Mouse (Mus musculus) liver, embryonic 15.5 days (tissue): ENCODE data around the gene Abcb11. TPM values are rescaled to one million over a fixed set of nuclear protein-coding genes. Genes with fewer than 3 reads are reported as not detected.

Experiments used
- ATAC-seq: fragments of 200-750 bp; cut with Nextera tagmentation; 2 replicates; pipeline ENCODE4 v1.8.0; 2017; ENCODE audit warnings: moderate number of reproducible peaks, mild to moderate bottlenecking, moderate library complexity; ENCODE audit not compliant: insufficient read depth
- H3K27ac ChIP-seq: fragments of 300-500 bp; sonication (generic); replicated peaks from 2 replicates; pipeline ENCODE4 v1.5.1; 2015; ENCODE audit warnings: mild to moderate bottlenecking, inconsistent platforms
- H3K27me3 ChIP-seq: fragments of 300-500 bp; sonication (generic); 2 replicates; pipeline ENCODE4 v1.6.1; 2015; ENCODE audit warnings: mild to moderate bottlenecking, inconsistent platforms
- H3K36me3 ChIP-seq: fragments of 300-500 bp; sonication (generic); replicated peaks from 2 replicates; pipeline ENCODE4 v1.6.1; 2015; ENCODE audit warnings: moderate library complexity, mild to moderate bottlenecking, inconsistent platforms
- H3K4me1 ChIP-seq: fragments of 300-500 bp; sonication (generic); replicated peaks from 2 replicates; pipeline ENCODE4 v1.6.1; 2015; ENCODE audit warnings: inconsistent platforms
- H3K4me2 ChIP-seq: fragments of 300-500 bp; sonication (generic); 2 replicates; pipeline ENCODE4 v1.6.1; 2015; ENCODE audit warnings: moderate library complexity, mild to moderate bottlenecking, inconsistent platforms
- H3K4me3 ChIP-seq: fragments of 300-500 bp; sonication (generic); replicated peaks from 2 replicates; pipeline ENCODE4 v1.5.1; 2015; ENCODE audit warnings: mild to moderate bottlenecking, inconsistent platforms
- H3K9ac ChIP-seq: fragments of 300-500 bp; sonication (generic); 2 replicates; pipeline ENCODE4 v1.6.1; 2015; ENCODE audit warnings: moderate library complexity, mild to moderate bottlenecking, inconsistent platforms
- H3K9me3 ChIP-seq: fragments of 300-500 bp; sonication (generic); replicated peaks from 2 replicates; pipeline ENCODE4 v1.6.1; 2016; ENCODE audit warnings: inconsistent platforms
- WGBS: fragments of 180-500 bp; shearing (Covaris S2); methylation state at CpG from one replicate; pipeline ENCODE4 v1.1.7; 2015; ENCODE audit warnings: mixed read lengths; ENCODE audit not compliant: insufficient replicate concordance; 5-methylcytosine and 5-hydroxymethylcytosine counted together
- polyA plus RNA-seq: library from polyadenylated mRNA; unstranded; fragments of >200 nt; fragmentation: Nextera tagmentation; extraction: Ambion mirVana; gene quantifications from 2 replicates; pipeline ENCODE4 v1.2.1, GENCODE M21; 2015

Gene Abcb11
- polyA plus RNA-seq, 1 experiment from 2014 or later, result 12.5 TPM

- H3K27me3 ChIP-seq, result no peaks in the 10 kb centered on the region
- H3K27ac ChIP-seq, result no peak overlapping the region
- no peaks in the 10 kb centered on the region for H3K4me1 ChIP-seq
- H3K4me2 ChIP-seq, result no peak overlapping the region
- H3K36me3 ChIP-seq, result no peaks in the 10 kb centered on the region
- no peak for ATAC-seq
- H3K4me3 ChIP-seq, result no peak overlapping the region
- no peak overlapping the region for H3K9ac ChIP-seq
- no peaks in the 10 kb centered on the region for H3K9me3 ChIP-seq
Observed at GRCm38 (mm10) chr2:69264069-69264618, 78.3 kb downstream of the Abcb11 start.

GRCm38 (mm10) chr2:69248221-69248755, 94.1 kb downstream of the Abcb11 start:
- no peak for ATAC-seq
- 64% methylated on average over 16 of the region's 16 CpGs for WGBS
- no peaks in the 10 kb centered on the region for H3K4me1 ChIP-seq
- no peaks in the 10 kb centered on the region for H3K9me3 ChIP-seq
- no peak overlapping the region for H3K4me3 ChIP-seq
- no peak overlapping the region for H3K4me2 ChIP-seq
- H3K9ac ChIP-seq, result no peak overlapping the region
- H3K36me3 ChIP-seq, result no peaks in the 10 kb centered on the region
- no peak overlapping the region for H3K27ac ChIP-seq
- no peaks in the 10 kb centered on the region for H3K27me3 ChIP-seq

- ATAC-seq, result no peak
- H3K27me3 ChIP-seq, result no peaks in the 10 kb centered on the region
- WGBS, result 72% methylated on average over 1 of the region's 1 CpGs
- no peak overlapping the region for H3K4me3 ChIP-seq
- no peaks in the 10 kb centered on the region for H3K9me3 ChIP-seq
- H3K36me3 ChIP-seq, result no peaks in the 10 kb centered on the region
- no peaks in the 10 kb centered on the region for H3K4me1 ChIP-seq
- H3K4me2 ChIP-seq, result no peak overlapping the region
- no peak overlapping the region for H3K9ac ChIP-seq
- H3K27ac ChIP-seq, result no peak overlapping the region
Observed at GRCm38 (mm10) chr2:69247081-69247480, 95.3 kb downstream of the Abcb11 start.

- no peak overlapping the region for H3K4me2 ChIP-seq
- no peaks in the 10 kb centered on the region for H3K9me3 ChIP-seq
- ATAC-seq, result no peak
- H3K27me3 ChIP-seq, result no peaks in the 10 kb centered on the region
- WGBS, result 52% methylated on average over 2 of the region's 2 CpGs
- no peaks in the 10 kb centered on the region for H3K36me3 ChIP-seq
- H3K4me1 ChIP-seq, result no peaks in the 10 kb centered on the region
- no peak overlapping the region for H3K4me3 ChIP-seq
- no peak overlapping the region for H3K27ac ChIP-seq
- no peak overlapping the region for H3K9ac ChIP-seq
Observed at GRCm38 (mm10) chr2:69244924-69245323, 97.5 kb downstream of the Abcb11 start.

GRCm38 (mm10) chr2:69239315-69239714, 103.1 kb downstream of the Abcb11 start:
- no peak overlapping the region for H3K4me3 ChIP-seq
- ATAC-seq, result no peak
- 66% methylated on average over 9 of the region's 9 CpGs for WGBS

GRCm38 (mm10) chr2:69234976-69235678, 107.3 kb downstream of the Abcb11 start:
- Histone ChIP-seq H3K9ac (no peak overlapping the region), H3K4me3 (no peak overlapping the region), H3K27me3 (no peaks in the 10 kb centered on the region), H3K27ac (no peak overlapping the region), H3K4me1 (no peaks in the 10 kb centered on the region), H3K4me2 (no peak overlapping the region), H3K36me3 (no peaks in the 10 kb centered on the region), H3K9me3 (no peaks in the 10 kb centered on the region)
- WGBS, result 67% methylated on average over 5 of the region's 5 CpGs
- ATAC-seq, result no peak

More at GRCm38 (mm10) chr2:69239315-69239714, 103.1 kb downstream of the Abcb11 start:
- H3K27ac ChIP-seq, result no peak overlapping the region
- no peak overlapping the region for H3K9ac ChIP-seq
- no peaks in the 10 kb centered on the region for H3K4me1 ChIP-seq
- no peaks in the 10 kb centered on the region for H3K27me3 ChIP-seq
- no peaks in the 10 kb centered on the region for H3K36me3 ChIP-seq
- H3K4me2 ChIP-seq, result no peak overlapping the region
- no peaks in the 10 kb centered on the region for H3K9me3 ChIP-seq

- Histone ChIP-seq H3K9me3 (no peaks in the 10 kb centered on the region), H3K9ac (no peak overlapping the region), H3K36me3 (no peaks in the 10 kb centered on the region), H3K4me1 (no peaks in the 10 kb centered on the region), H3K4me3 (no peak overlapping the region), H3K27ac (no peak overlapping the region), H3K4me2 (no peak overlapping the region), H3K27me3 (no peaks in the 10 kb centered on the region)
- no peak for ATAC-seq
Observed at GRCm38 (mm10) chr2:69232101-69232500, 110.3 kb downstream of the Abcb11 start.

GRCm38 (mm10) chr2:69230137-69230536, 112.3 kb downstream of the Abcb11 start:
- Histone ChIP-seq H3K4me2 (no peak overlapping the region), H3K4me3 (no peak overlapping the region), H3K27me3 (no peaks in the 10 kb centered on the region), H3K27ac (no peak overlapping the region), H3K9me3 (no peaks in the 10 kb centered on the region), H3K4me1 (no peaks in the 10 kb centered on the region), H3K9ac (no peak overlapping the region), H3K36me3 (no peaks in the 10 kb centered on the region)
- no peak for ATAC-seq
- 57% methylated on average over 2 of the region's 2 CpGs for WGBS

GRCm38 (mm10) chr2:69228635-69229034, 113.8 kb downstream of the Abcb11 start:
- WGBS, result 70% methylated on average over 6 of the region's 6 CpGs
- no peak for ATAC-seq
- Histone ChIP-seq H3K4me1 (no peaks in the 10 kb centered on the region), H3K9me3 (no peaks in the 10 kb centered on the region), H3K4me2 (no peak overlapping the region), H3K9ac (no peak overlapping the region), H3K4me3 (no peak overlapping the region), H3K27ac (no peak overlapping the region), H3K27me3 (no peaks in the 10 kb centered on the region), H3K36me3 (no peaks in the 10 kb centered on the region)

- Histone ChIP-seq H3K9me3 (no peaks in the 10 kb centered on the region), H3K27me3 (no peaks in the 10 kb centered on the region), H3K27ac (no peak overlapping the region), H3K36me3 (no peaks in the 10 kb centered on the region), H3K9ac (no peak overlapping the region), H3K4me1 (no peaks in the 10 kb centered on the region), H3K4me2 (no peak overlapping the region), H3K4me3 (no peak overlapping the region)
- ATAC-seq, result no peak
- 83% methylated on average over 9 of the region's 9 CpGs for WGBS
Observed at GRCm38 (mm10) chr2:69226876-69227275, 115.5 kb downstream of the Abcb11 start.

- 31% methylated on average over 2 of the region's 2 CpGs for WGBS
- ATAC-seq, result no peak
Observed at GRCm38 (mm10) chr2:69224724-69225123, 117.7 kb downstream of the Abcb11 start.

GRCm38 (mm10) chr2:69222815-69223214, 119.6 kb downstream of the Abcb11 start:
- no peak for ATAC-seq
- no peaks in the 10 kb centered on the region for H3K27me3 ChIP-seq
- 71% methylated on average over 10 of the region's 10 CpGs for WGBS
- no peaks in the 10 kb centered on the region for H3K9me3 ChIP-seq
- no peak overlapping the region for H3K9ac ChIP-seq
- H3K27ac ChIP-seq, result no peak overlapping the region
- no peak overlapping the region for H3K4me2 ChIP-seq
- H3K36me3 ChIP-seq, result no peaks in the 10 kb centered on the region
- no peaks in the 10 kb centered on the region for H3K4me1 ChIP-seq
- H3K4me3 ChIP-seq, result no peak overlapping the region

More at GRCm38 (mm10) chr2:69224724-69225123, 117.7 kb downstream of the Abcb11 start:
- Histone ChIP-seq H3K36me3 (no peaks in the 10 kb centered on the region), H3K27ac (no peak overlapping the region), H3K9me3 (no peaks in the 10 kb centered on the region), H3K4me1 (no peaks in the 10 kb centered on the region), H3K4me2 (no peak overlapping the region), H3K4me3 (no peak overlapping the region), H3K9ac (no peak overlapping the region), H3K27me3 (no peaks in the 10 kb centered on the region)
